Mouse (Mus musculus) myocyte (in vitro differentiated cells): ENCODE results near the gene Frrs1l.

Experiments used
- CEBPB ChIP-seq: IDR thresholded peaks from 2 replicates; pipeline ENCODE4 v1.6.1; 2011; ENCODE audit warnings: mild to moderate bottlenecking, moderate library complexity; ENCODE audit not compliant: poor library complexity, insufficient read depth, severe bottlenecking
- E2F4 ChIP-seq: IDR thresholded peaks from one replicate; pipeline ENCODE4 v1.6.1; 2011; ENCODE audit warnings: mild to moderate bottlenecking, control low read depth, moderate library complexity; ENCODE audit not compliant: insufficient read depth
- MYOD1 ChIP-seq, 3 experiments: IDR thresholded peaks; one replicate each; pipeline ENCODE4 v1.6.1; 2011; ENCODE audit warnings: control low read depth in 2 of 3, low read depth in 2 of 3, mild to moderate bottlenecking in 2 of 3, moderate library complexity in 1 of 3; ENCODE audit not compliant: insufficient read length in 2 of 3, control insufficient read depth in 1 of 3
- MYOG ChIP-seq, 3 experiments: IDR thresholded peaks; one replicate each; pipeline ENCODE4 v1.6.1; 2011; ENCODE audit warnings: control low read depth in 2 of 3, low read depth in 2 of 3, mild to moderate bottlenecking in 2 of 3; ENCODE audit not compliant: insufficient read length in 2 of 3, control insufficient read depth in 1 of 3, insufficient read depth in 1 of 3
- POLR2A ChIP-seq: IDR thresholded peaks from one replicate; pipeline ENCODE4 v1.6.1; 2011; ENCODE audit warnings: low read depth, mild to moderate bottlenecking, control low read depth, moderate library complexity; ENCODE audit not compliant: insufficient read length
- POLR2AphosphoS2 ChIP-seq: IDR thresholded peaks from one replicate; pipeline ENCODE4 v1.6.1; 2011; ENCODE audit warnings: low read depth, control low read depth; ENCODE audit not compliant: insufficient read length
- TCF12 ChIP-seq: IDR thresholded peaks from one replicate; pipeline ENCODE4 v1.6.1; 2011; ENCODE audit warnings: mild to moderate bottlenecking, control low read depth; ENCODE audit not compliant: poor library complexity, insufficient read depth, severe bottlenecking
- USF1 ChIP-seq: IDR thresholded peaks from one replicate; pipeline ENCODE4 v1.6.1; 2011; ENCODE audit warnings: low read depth, mild to moderate bottlenecking, control low read depth, moderate library complexity

GRCm38 (mm10) chr4:56935327-56935726, 54.9 kb downstream of the Frrs1l start:
- TF ChIP-seq MYOD1 (IDR thresholded peaks at IDR 0.05; ENCODE audit: control insufficient read depth in 1 of 3, insufficient read length in 2 of 3, low read depth in 2 of 3) (no peak), POLR2A (no peak), TCF12 (no peak), CEBPB (no peak), USF1 (no peak), POLR2AphosphoS2 (no peak), MYOG (IDR thresholded peaks at IDR 0.05; ENCODE audit: control insufficient read depth in 1 of 3, insufficient read depth in 1 of 3, insufficient read length in 2 of 3, low read depth in 2 of 3) (no peak), E2F4 (no peak)
